Mouse (Mus musculus): ENCODE measurements around the gene Gm8237.
A peak's percentile ranks its signal among the peaks of the same experiment; 100 is the strongest.
"Not testable (repeated sequence)": the region's sequence is repeated elsewhere in the genome, so short reads cannot be mapped to it uniquely, and the experiment has no call there.

The Gm8237 gene

GRCm38 (mm10) chr14:5880241-5880640, at the start of gene Gm8237:
Gene Gm8237, minus strand, starts transcription at chr14:5880382.
- DNase-seq = not testable (repeated sequence)

DNA sequence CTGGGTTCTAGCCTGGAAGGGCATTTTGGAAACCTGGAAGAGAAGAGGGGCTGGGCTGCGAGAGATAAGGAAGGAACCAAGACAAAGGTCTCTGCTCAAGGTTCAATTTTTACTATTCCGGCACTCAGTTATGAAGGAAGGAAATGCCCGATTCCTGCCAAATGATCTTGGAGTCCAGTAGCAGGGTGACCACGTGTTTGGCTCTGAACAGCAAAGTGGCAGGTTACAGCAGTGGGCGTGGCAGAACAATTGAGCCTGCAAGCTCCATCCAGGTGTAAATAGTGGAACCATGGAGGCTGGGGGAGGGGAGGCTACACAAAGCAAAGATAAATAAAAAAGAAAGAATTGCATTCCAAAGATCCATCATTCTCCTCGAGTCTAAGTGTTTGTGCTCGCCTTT, 43.1 kb upstream of the Gm8237 start:
- not testable (repeated sequence) for DNase-seq

DNA sequence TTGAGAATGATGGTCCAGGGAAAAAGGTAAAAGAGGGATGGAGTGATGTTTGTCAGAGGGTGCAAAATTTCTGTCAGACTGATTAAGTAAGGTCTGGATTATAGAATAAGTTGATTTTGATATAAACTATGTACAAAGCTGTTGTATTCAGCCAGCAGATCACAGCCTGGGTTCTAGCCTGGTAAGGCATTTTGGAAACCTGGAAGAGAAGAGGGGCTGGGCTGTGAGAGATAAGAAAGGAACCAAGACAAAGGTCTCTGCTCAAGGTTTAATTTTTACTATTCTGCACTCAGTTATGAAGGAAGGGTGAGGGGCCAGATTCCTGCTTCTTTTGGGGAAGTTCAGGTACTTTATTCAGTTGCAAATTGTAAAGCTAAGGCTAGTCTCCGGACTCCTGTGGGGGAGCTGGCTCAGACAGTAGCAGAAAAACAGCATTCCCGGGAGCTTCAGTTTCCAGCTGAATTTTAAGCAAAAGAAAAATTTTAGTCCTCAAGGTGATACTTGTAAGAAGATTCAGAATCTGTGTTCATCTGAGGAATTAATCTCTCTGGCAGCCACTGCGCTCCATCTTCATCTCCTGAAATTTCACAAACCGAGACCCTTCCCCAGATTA, 38.3 kb upstream of the Gm8237 start:
- not testable (repeated sequence) for DNase-seq

GRCm38 (mm10) chr14:5913701-5914100, 33.5 kb upstream of the Gm8237 start:
- DNase-seq = not testable (repeated sequence)

- DNase-seq = not testable (repeated sequence)
Measured at GRCm38 (mm10) chr14:5879791-5880190, 391 bp downstream of the Gm8237 start.

GRCm38 (mm10) chr14:5879136-5879535, 1.0 kb downstream of the Gm8237 start:
- peak; percentile 5 for DNase-seq

- not testable (repeated sequence) for DNase-seq
Measured at GRCm38 (mm10) chr14:5855911-5856310, 24.3 kb downstream of the Gm8237 start.

DNA sequence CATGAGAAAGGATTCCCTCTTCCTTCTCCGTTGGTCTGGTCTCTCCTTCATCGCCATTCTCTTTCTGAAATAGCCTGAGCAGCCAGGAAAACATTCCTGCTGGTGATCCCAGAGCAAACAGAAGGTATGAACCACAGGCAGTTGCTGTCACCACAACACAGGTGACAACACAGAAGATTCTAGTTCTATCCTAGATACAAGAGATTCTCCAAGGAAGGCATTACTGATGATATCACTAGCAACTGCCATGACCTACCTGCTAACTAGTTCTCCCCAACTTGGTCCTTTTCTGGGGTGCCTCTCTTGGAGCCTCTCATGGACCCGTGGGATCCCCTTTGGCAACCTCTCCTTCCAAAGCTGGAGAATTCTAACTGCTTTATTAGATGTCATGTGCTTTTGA, 50.0 kb downstream of the Gm8237 start, which contains the start of gene Gm3424:
Gene Gm3424, minus strand, starts transcription at position 101 of the 400 bp plus-strand sequence.
- DNase-seq = not testable (repeated sequence)

GRCm38 (mm10) chr14:5812699-5813356, 67.4 kb downstream of the Gm8237 start:
- DNase-seq = not testable (repeated sequence)

All from cerebellum, adult 9-10 months (tissue).